Mouse (Mus musculus): ENCODE results near the gene Dydc2.

Dydc2 gene

GRCm38 (mm10) chr14:41000801-41001200 lies 68.2 kb downstream of the Dydc2 start:
- DNase-seq (ENCODE audit: low read depth, low spot score): no peak

GRCm38 (mm10) chr14:40999904-41000645 lies 68.9 kb downstream of the Dydc2 start:
- DNase-seq (ENCODE audit: low read depth, low spot score): no peak

Measured in ES-CJ7 (cell line).